Mouse (Mus musculus) left cerebral cortex, adult 8-10 months (tissue): ENCODE measurements around the gene Slit3. TPM values are rescaled to one million over a fixed set of nuclear protein-coding genes. Genes with fewer than 3 reads are reported as not detected.
A peak's percentile ranks its signal among the peaks of the same experiment; 100 is the strongest.

Source experiments
- DNase-seq, 2 experiments: peaks; one replicate each; pipeline ENCODE4 v3.0.0; 2022; ENCODE audit warnings: low spot score in 2 of 2
- total RNA-seq, 4 experiments: library from RNA; stranded (reverse); gene quantifications; 2 replicates each; pipeline ENCODE4 v1.2.4; 2022

Slit3 gene
- total RNA-seq, 4 experiments from 2014 or later, result 41.7 to 49.2 (median 48.2) TPM

GRCm38 (mm10) chr11:35393815-35394214 lies 272.8 kb downstream of the Slit3 start:
- no peak for DNase-seq

GRCm38 (mm10) chr11:35395376-35395775 lies 274.4 kb downstream of the Slit3 start:
- no peak for DNase-seq

- no peak for DNase-seq
These were observed 277.3 kb downstream of the Slit3 start for GRCm38 (mm10) chr11:35398353-35398752.

- DNase-seq, result no peak
These were observed 282.5 kb downstream of the Slit3 start for GRCm38 (mm10) chr11:35403516-35403915.

GRCm38 (mm10) chr11:35406045-35406444 lies 285.0 kb downstream of the Slit3 start:
- DNase-seq, result no peak

- DNase-seq, result no peak
These were observed 285.5 kb downstream of the Slit3 start for GRCm38 (mm10) chr11:35406522-35406921.

GRCm38 (mm10) chr11:35407341-35408154 lies 286.5 kb downstream of the Slit3 start:
- DNase-seq, result peak; percentile 51 to 67

GRCm38 (mm10) chr11:35410431-35410830 lies 289.4 kb downstream of the Slit3 start:
- DNase-seq, result no peak

GRCm38 (mm10) chr11:35415768-35416401 lies 294.9 kb downstream of the Slit3 start:
- peak in 1 of 2 experiments; percentile 30 for DNase-seq

GRCm38 (mm10) chr11:35416402-35417093 lies 295.5 kb downstream of the Slit3 start:
- DNase-seq, result no peak

GRCm38 (mm10) chr11:35417911-35418552 lies 297.0 kb downstream of the Slit3 start:
- DNase-seq, result no peak

- no peak for DNase-seq
These were observed 298.0 kb downstream of the Slit3 start for GRCm38 (mm10) chr11:35419013-35419412.

- DNase-seq, result no peak
These were observed 300.7 kb downstream of the Slit3 start for GRCm38 (mm10) chr11:35421728-35422127.

GRCm38 (mm10) chr11:35428036-35428435 lies 307.0 kb downstream of the Slit3 start:
- no peak for DNase-seq

- DNase-seq, result no peak
These were observed 310.1 kb downstream of the Slit3 start for GRCm38 (mm10) chr11:35431130-35431529.

GRCm38 (mm10) chr11:35437510-35437909 lies 316.5 kb downstream of the Slit3 start:
- no peak for DNase-seq

- no peak for DNase-seq
These were observed 319.2 kb downstream of the Slit3 start for GRCm38 (mm10) chr11:35440186-35440585.

GRCm38 (mm10) chr11:35444489-35445100 lies 323.6 kb downstream of the Slit3 start:
- DNase-seq, result no peak

- no peak for DNase-seq
These were observed 326.9 kb downstream of the Slit3 start for GRCm38 (mm10) chr11:35447951-35448350.

GRCm38 (mm10) chr11:35449199-35449598 lies 328.2 kb downstream of the Slit3 start:
- DNase-seq, result no peak

- peak; percentile 38 to 43 for DNase-seq
These were observed 330.6 kb downstream of the Slit3 start for GRCm38 (mm10) chr11:35451636-35452035.
